Mouse (Mus musculus): ENCODE measurements around the gene Rnf222. TPM values are rescaled to one million over a fixed set of nuclear protein-coding genes. Genes with fewer than 3 reads are reported as not detected.

Gene Rnf222
- polyA plus RNA-seq, 1 experiment from 2014 or later, result not detected

- Histone ChIP-seq H3K9ac (ENCODE audit: low read depth, low read length) (no peak overlapping the region), H3K9me3 (ENCODE audit: control insufficient read depth, low read length) (no peaks in the 10 kb centered on the region), H3K4me2 (replicated peaks; ENCODE audit: low read depth, low read length) (no peak overlapping the region), H3K27me3 (ENCODE audit: control insufficient read depth, insufficient read depth, low read length) (no peaks in the 10 kb centered on the region), H3K27ac (ENCODE audit: low read depth, low read length) (no peak overlapping the region), H3K36me3 (ENCODE audit: control insufficient read depth, insufficient read depth, low read length) (no peaks in the 10 kb centered on the region), H3K4me1 (replicated peaks; ENCODE audit: control insufficient read depth, insufficient read depth, low read length) (no peaks in the 10 kb centered on the region), H3K4me3 (ENCODE audit: low read depth, low read length) (no peak overlapping the region)
- WGBS, result 27% methylated on average over 14 of the region's 14 CpGs
- DNase-seq (ENCODE audit: low spot score) (no peak), ATAC-seq (ENCODE audit: low FRiP score) (no peak)
Measured at GRCm38 (mm10) chr11:68882107-68882506, 6.2 kb upstream of the Rnf222 start.

- Histone ChIP-seq H3K4me2 (replicated peaks; ENCODE audit: low read depth, low read length) (no peak overlapping the region), H3K27ac (ENCODE audit: low read depth, low read length) (no peak overlapping the region), H3K4me3 (ENCODE audit: low read depth, low read length) (no peak overlapping the region), H3K9me3 (ENCODE audit: control insufficient read depth, low read length) (no peaks in the 10 kb centered on the region), H3K9ac (ENCODE audit: low read depth, low read length) (no peak overlapping the region), H3K4me1 (replicated peaks; ENCODE audit: control insufficient read depth, insufficient read depth, low read length) (no peaks in the 10 kb centered on the region), H3K36me3 (ENCODE audit: control insufficient read depth, insufficient read depth, low read length) (no peaks in the 10 kb centered on the region), H3K27me3 (ENCODE audit: control insufficient read depth, insufficient read depth, low read length) (no peaks in the 10 kb centered on the region)
- WGBS, result 65% methylated on average over 2 of the region's 2 CpGs
- no peak for ATAC-seq (ENCODE audit: low FRiP score)
- no peak for DNase-seq (ENCODE audit: low spot score)
Measured at GRCm38 (mm10) chr11:68883843-68884242, 4.5 kb upstream of the Rnf222 start.

GRCm38 (mm10) chr11:68884368-68884767 is 4.0 kb upstream of the Rnf222 start:
- no peak overlapping the region for H3K4me3 ChIP-seq (ENCODE audit: low read depth, low read length)
- 79% methylated on average over 5 of the region's 5 CpGs for WGBS
- no peak overlapping the region for H3K9ac ChIP-seq (ENCODE audit: low read depth, low read length)
- DNase-seq (ENCODE audit: low spot score) (no peak), ATAC-seq (ENCODE audit: low FRiP score) (no peak)
- no peak overlapping the region for H3K4me2 ChIP-seq (replicated peaks; ENCODE audit: low read depth, low read length)
- H3K9me3 ChIP-seq (ENCODE audit: control insufficient read depth, low read length), result no peaks in the 10 kb centered on the region
- H3K4me1 ChIP-seq (replicated peaks; ENCODE audit: control insufficient read depth, insufficient read depth, low read length), result no peaks in the 10 kb centered on the region
- no peaks in the 10 kb centered on the region for H3K36me3 ChIP-seq (ENCODE audit: control insufficient read depth, insufficient read depth, low read length)
- H3K27ac ChIP-seq (ENCODE audit: low read depth, low read length), result no peak overlapping the region
- H3K27me3 ChIP-seq (ENCODE audit: control insufficient read depth, insufficient read depth, low read length), result no peaks in the 10 kb centered on the region

- H3K9me3 ChIP-seq (ENCODE audit: control insufficient read depth, low read length), result no peaks in the 10 kb centered on the region
- H3K9ac ChIP-seq (ENCODE audit: low read depth, low read length), result no peak overlapping the region
- H3K36me3 ChIP-seq (ENCODE audit: control insufficient read depth, insufficient read depth, low read length), result no peaks in the 10 kb centered on the region
- DNase-seq (ENCODE audit: low spot score) (no peak), ATAC-seq (ENCODE audit: low FRiP score) (no peak)
- H3K27me3 ChIP-seq (ENCODE audit: control insufficient read depth, insufficient read depth, low read length), result no peaks in the 10 kb centered on the region
- no peak overlapping the region for H3K4me3 ChIP-seq (ENCODE audit: low read depth, low read length)
- WGBS, result 81% methylated on average over 5 of the region's 5 CpGs
- H3K27ac ChIP-seq (ENCODE audit: low read depth, low read length), result no peak overlapping the region
- no peak overlapping the region for H3K4me2 ChIP-seq (replicated peaks; ENCODE audit: low read depth, low read length)
- H3K4me1 ChIP-seq (replicated peaks; ENCODE audit: control insufficient read depth, insufficient read depth, low read length), result no peaks in the 10 kb centered on the region
Measured at GRCm38 (mm10) chr11:68886091-68886490, 2.3 kb upstream of the Rnf222 start.

- Histone ChIP-seq H3K9ac (ENCODE audit: low read depth, low read length) (no peak overlapping the region), H3K4me3 (ENCODE audit: low read depth, low read length) (no peak overlapping the region), H3K9me3 (ENCODE audit: control insufficient read depth, low read length) (no peaks in the 10 kb centered on the region), H3K36me3 (ENCODE audit: control insufficient read depth, insufficient read depth, low read length) (no peaks in the 10 kb centered on the region), H3K27ac (ENCODE audit: low read depth, low read length) (no peak overlapping the region), H3K4me1 (replicated peaks; ENCODE audit: control insufficient read depth, insufficient read depth, low read length) (no peaks in the 10 kb centered on the region), H3K27me3 (ENCODE audit: control insufficient read depth, insufficient read depth, low read length) (no peaks in the 10 kb centered on the region), H3K4me2 (replicated peaks; ENCODE audit: low read depth, low read length) (no peak overlapping the region)
- no peak for DNase-seq (ENCODE audit: low spot score)
- 78% methylated on average over 2 of the region's 2 CpGs for WGBS
- no peak for ATAC-seq (ENCODE audit: low FRiP score)
Measured at GRCm38 (mm10) chr11:68888653-68889052, 300 bp downstream of the Rnf222 start.

- no peak overlapping the region for H3K4me3 ChIP-seq (ENCODE audit: low read depth, low read length)
- WGBS, result 67% methylated on average over 2 of the region's 2 CpGs
Measured at GRCm38 (mm10) chr11:68890625-68891024, 2.3 kb downstream of the Rnf222 start.

GRCm38 (mm10) chr11:68891823-68892222 is 3.5 kb downstream of the Rnf222 start:
- Histone ChIP-seq H3K9ac (ENCODE audit: low read depth, low read length) (no peak overlapping the region), H3K27me3 (ENCODE audit: control insufficient read depth, insufficient read depth, low read length) (no peaks in the 10 kb centered on the region), H3K27ac (ENCODE audit: low read depth, low read length) (no peak overlapping the region), H3K4me3 (ENCODE audit: low read depth, low read length) (no peak overlapping the region), H3K4me1 (replicated peaks; ENCODE audit: control insufficient read depth, insufficient read depth, low read length) (no peaks in the 10 kb centered on the region), H3K4me2 (replicated peaks; ENCODE audit: low read depth, low read length) (no peak overlapping the region), H3K9me3 (ENCODE audit: control insufficient read depth, low read length) (no peaks in the 10 kb centered on the region), H3K36me3 (ENCODE audit: control insufficient read depth, insufficient read depth, low read length) (no peaks in the 10 kb centered on the region)
- WGBS, result 86% methylated on average over 5 of the region's 5 CpGs
- ATAC-seq (ENCODE audit: low FRiP score) (no peak), DNase-seq (ENCODE audit: low spot score) (no peak)

More at GRCm38 (mm10) chr11:68890625-68891024, 2.3 kb downstream of the Rnf222 start:
- DNase-seq (ENCODE audit: low spot score), result no peak
- H3K9ac ChIP-seq (ENCODE audit: low read depth, low read length), result no peak overlapping the region
- H3K27ac ChIP-seq (ENCODE audit: low read depth, low read length), result no peak overlapping the region
- H3K9me3 ChIP-seq (ENCODE audit: control insufficient read depth, low read length), result no peaks in the 10 kb centered on the region
- no peaks in the 10 kb centered on the region for H3K4me1 ChIP-seq (replicated peaks; ENCODE audit: control insufficient read depth, insufficient read depth, low read length)
- no peak overlapping the region for H3K4me2 ChIP-seq (replicated peaks; ENCODE audit: low read depth, low read length)
- H3K36me3 ChIP-seq (ENCODE audit: control insufficient read depth, insufficient read depth, low read length), result no peaks in the 10 kb centered on the region
- no peaks in the 10 kb centered on the region for H3K27me3 ChIP-seq (ENCODE audit: control insufficient read depth, insufficient read depth, low read length)
- no peak for ATAC-seq (ENCODE audit: low FRiP score)

GRCm38 (mm10) chr11:68892233-68892832 is 4.0 kb downstream of the Rnf222 start:
- DNase-seq (ENCODE audit: low spot score), result no peak
- H3K36me3 ChIP-seq (ENCODE audit: control insufficient read depth, insufficient read depth, low read length), result no peaks in the 10 kb centered on the region
- no peaks in the 10 kb centered on the region for H3K9me3 ChIP-seq (ENCODE audit: control insufficient read depth, low read length)
- no peaks in the 10 kb centered on the region for H3K27me3 ChIP-seq (ENCODE audit: control insufficient read depth, insufficient read depth, low read length)
- H3K4me2 ChIP-seq (replicated peaks; ENCODE audit: low read depth, low read length), result no peak overlapping the region
- H3K27ac ChIP-seq (ENCODE audit: low read depth, low read length), result no peak overlapping the region
- ATAC-seq (ENCODE audit: low FRiP score), result no peak
- no peaks in the 10 kb centered on the region for H3K4me1 ChIP-seq (replicated peaks; ENCODE audit: control insufficient read depth, insufficient read depth, low read length)
- 77% methylated on average over 15 of the region's 15 CpGs for WGBS
- H3K4me3 ChIP-seq (ENCODE audit: low read depth, low read length), result no peak overlapping the region
- no peak overlapping the region for H3K9ac ChIP-seq (ENCODE audit: low read depth, low read length)

GRCm38 (mm10) chr11:68893911-68894464 is 5.6 kb downstream of the Rnf222 start:
- DNase-seq (ENCODE audit: low spot score) (no peak), ATAC-seq (ENCODE audit: low FRiP score) (no peak)
- Histone ChIP-seq H3K4me3 (ENCODE audit: low read depth, low read length) (no peak overlapping the region), H3K27ac (ENCODE audit: low read depth, low read length) (no peak overlapping the region), H3K27me3 (ENCODE audit: control insufficient read depth, insufficient read depth, low read length) (no peaks in the 10 kb centered on the region), H3K9ac (ENCODE audit: low read depth, low read length) (no peak overlapping the region), H3K36me3 (ENCODE audit: control insufficient read depth, insufficient read depth, low read length) (no peaks in the 10 kb centered on the region), H3K9me3 (ENCODE audit: control insufficient read depth, low read length) (no peaks in the 10 kb centered on the region), H3K4me2 (replicated peaks; ENCODE audit: low read depth, low read length) (no peak overlapping the region), H3K4me1 (replicated peaks; ENCODE audit: control insufficient read depth, insufficient read depth, low read length) (no peaks in the 10 kb centered on the region)
- whole genome bisulfite sequencing, result 71% methylated on average over 12 of the region's 12 CpGs
